Mouse (Mus musculus) forebrain, embryonic 13.5 days (tissue): Measurements from ENCODE around the gene Exoc4. TPM values are rescaled to one million over a fixed set of nuclear protein-coding genes. Genes with fewer than 3 reads are reported as not detected.

ENCODE experiments used
- ATAC-seq: fragments of 200-750 bp; cut with Nextera tagmentation; 2 replicates; pipeline ENCODE4 v1.8.0; 2017
- H3K27ac ChIP-seq: fragments of 300-500 bp; sonication (generic); 2 replicates; pipeline ENCODE4 v1.5.1; 2015; ENCODE audit warnings: inconsistent platforms, mild to moderate bottlenecking, moderate library complexity
- H3K27me3 ChIP-seq: fragments of 300-500 bp; sonication (generic); 2 replicates; pipeline ENCODE4 v1.6.1; 2015; ENCODE audit warnings: mild to moderate bottlenecking, inconsistent platforms
- H3K36me3 ChIP-seq: fragments of 300-500 bp; sonication (generic); 2 replicates; pipeline ENCODE4 v1.6.1; 2015; ENCODE audit warnings: mild to moderate bottlenecking, inconsistent platforms; ENCODE audit not compliant: poor library complexity, severe bottlenecking
- H3K4me1 ChIP-seq: fragments of 300-500 bp; sonication (generic); 2 replicates; pipeline ENCODE4 v1.6.1; 2015; ENCODE audit warnings: inconsistent platforms
- H3K4me2 ChIP-seq: fragments of 300-500 bp; sonication (generic); 2 replicates; pipeline ENCODE4 v1.6.1; 2015; ENCODE audit warnings: inconsistent platforms, mild to moderate bottlenecking, moderate library complexity
- H3K4me3 ChIP-seq: fragments of 300-500 bp; sonication (generic); 2 replicates; pipeline ENCODE4 v1.5.1; 2015; ENCODE audit warnings: mild to moderate bottlenecking, inconsistent platforms
- H3K9ac ChIP-seq: fragments of 300-500 bp; sonication (generic); 2 replicates; pipeline ENCODE4 v1.6.1; 2015; ENCODE audit warnings: mild to moderate bottlenecking, inconsistent platforms
- H3K9me3 ChIP-seq: fragments of 300-500 bp; sonication (generic); replicated peaks from 2 replicates; pipeline ENCODE4 v1.6.1; 2016; ENCODE audit warnings: inconsistent platforms
- WGBS: fragments of 180-500 bp; shearing (Covaris S2); methylation state at CpG from one replicate; pipeline ENCODE4 v1.1.7; 2015; 5-methylcytosine and 5-hydroxymethylcytosine counted together
- polyA plus RNA-seq: library from polyadenylated mRNA; unstranded; fragments of >200 nt; fragmentation: Nextera tagmentation; extraction: Ambion mirVana; gene quantifications from 2 replicates; pipeline ENCODE4 v1.2.1, GENCODE M21; 2015

Exoc4 gene
- polyA plus RNA-seq, 1 experiment from 2014 or later = 56.6 TPM

GRCm38 (mm10) chr6:33842901-33843300 is 594.0 kb downstream of the Exoc4 start:
- H3K9me3 ChIP-seq = no peaks in the 10 kb centered on the region
- no peak overlapping the region for H3K4me2 ChIP-seq
- H3K27ac ChIP-seq = no peak overlapping the region
- H3K27me3 ChIP-seq = no peaks in the 10 kb centered on the region
- H3K36me3 ChIP-seq = no peaks in the 10 kb centered on the region
- 21% methylated on average over 1 of the region's 1 CpGs for WGBS
- no peak overlapping the region for H3K9ac ChIP-seq
- H3K4me1 ChIP-seq = peaks cover 15% of the 10 kb centered on the region
- no peak for ATAC-seq
- no peak overlapping the region for H3K4me3 ChIP-seq

- Histone ChIP-seq H3K9me3 (no peaks in the 10 kb centered on the region), H3K27ac (no peak overlapping the region), H3K9ac (no peak overlapping the region), H3K36me3 (no peaks in the 10 kb centered on the region), H3K27me3 (no peaks in the 10 kb centered on the region), H3K4me3 (no peak overlapping the region), H3K4me1 (peaks cover 14% of the 10 kb centered on the region), H3K4me2 (no peak overlapping the region)
- no peak for ATAC-seq
- 61% methylated on average over 3 of the region's 3 CpGs for WGBS
These were observed 610.2 kb downstream of the Exoc4 start for GRCm38 (mm10) chr6:33859049-33859448.

GRCm38 (mm10) chr6:33865752-33866151 is 616.9 kb downstream of the Exoc4 start:
- Histone ChIP-seq H3K27me3 (no peaks in the 10 kb centered on the region), H3K27ac (no peak overlapping the region), H3K4me3 (no peak overlapping the region), H3K36me3 (no peaks in the 10 kb centered on the region), H3K4me2 (no peak overlapping the region), H3K9ac (no peak overlapping the region), H3K9me3 (no peaks in the 10 kb centered on the region), H3K4me1 (peaks cover 19% of the 10 kb centered on the region)
- no peak for ATAC-seq
- 79% methylated on average over 3 of the region's 3 CpGs for WGBS

- WGBS = 92% methylated on average over 3 of the region's 3 CpGs
- no peak for ATAC-seq
These were observed 618.2 kb downstream of the Exoc4 start for GRCm38 (mm10) chr6:33866901-33867580.

GRCm38 (mm10) chr6:33869251-33869650 is 620.4 kb downstream of the Exoc4 start:
- no peak overlapping the region for H3K4me3 ChIP-seq
- no peak overlapping the region for H3K4me2 ChIP-seq
- H3K36me3 ChIP-seq = no peaks in the 10 kb centered on the region
- H3K9me3 ChIP-seq = no peaks in the 10 kb centered on the region
- WGBS = 94% methylated on average over 3 of the region's 3 CpGs
- H3K27me3 ChIP-seq = no peaks in the 10 kb centered on the region
- H3K4me1 ChIP-seq = peaks cover 50% of the 10 kb centered on the region
- no peak for ATAC-seq
- no peak overlapping the region for H3K9ac ChIP-seq
- H3K27ac ChIP-seq = no peak overlapping the region

More at GRCm38 (mm10) chr6:33866901-33867580, 618.2 kb downstream of the Exoc4 start:
- no peak overlapping the region for H3K4me2 ChIP-seq
- H3K27me3 ChIP-seq = no peaks in the 10 kb centered on the region
- H3K27ac ChIP-seq = no peak overlapping the region
- no peak overlapping the region for H3K9ac ChIP-seq
- no peak overlapping the region for H3K4me3 ChIP-seq
- H3K36me3 ChIP-seq = no peaks in the 10 kb centered on the region
- H3K9me3 ChIP-seq = no peaks in the 10 kb centered on the region
- peaks cover 32% of the 10 kb centered on the region for H3K4me1 ChIP-seq

- Histone ChIP-seq H3K27ac (peak overlapping the region; percentile 75), H3K4me3 (no peak overlapping the region), H3K27me3 (no peaks in the 10 kb centered on the region), H3K4me2 (peak overlapping the region; percentile 29), H3K36me3 (no peaks in the 10 kb centered on the region), H3K9me3 (no peaks in the 10 kb centered on the region), H3K4me1 (peaks cover 63% of the 10 kb centered on the region), H3K9ac (0 out of 2 replicates have a peak overlapping the region, but pooled peaks have one; percentile 5)
- peak; percentile 43; the same call in 1 of the 2 replicates for ATAC-seq
- WGBS = 28% methylated on average over 9 of the region's 9 CpGs
These were observed 621.7 kb downstream of the Exoc4 start for GRCm38 (mm10) chr6:33870468-33871142.

GRCm38 (mm10) chr6:33871286-33871685 is 622.4 kb downstream of the Exoc4 start:
- no peak for ATAC-seq
- no peak overlapping the region for H3K4me3 ChIP-seq
- H3K4me2 ChIP-seq = no peak overlapping the region
- no peaks in the 10 kb centered on the region for H3K9me3 ChIP-seq
- H3K36me3 ChIP-seq = no peaks in the 10 kb centered on the region
- H3K9ac ChIP-seq = no peak overlapping the region
- no peaks in the 10 kb centered on the region for H3K27me3 ChIP-seq
- 59% methylated on average over 1 of the region's 1 CpGs for WGBS
- H3K27ac ChIP-seq = peak overlapping the region; percentile 75; the same call in 1 of the 2 replicates
- H3K4me1 ChIP-seq = peaks cover 63% of the 10 kb centered on the region

- Histone ChIP-seq H3K27ac (0 out of 2 replicates have a peak overlapping the region, but pooled peaks have one; percentile 14), H3K4me3 (no peak overlapping the region), H3K36me3 (no peaks in the 10 kb centered on the region), H3K9ac (no peak overlapping the region), H3K4me1 (peaks cover 63% of the 10 kb centered on the region), H3K9me3 (no peaks in the 10 kb centered on the region), H3K27me3 (no peaks in the 10 kb centered on the region), H3K4me2 (no peak overlapping the region)
- ATAC-seq = no peak
- 15% methylated on average over 1 of the region's 1 CpGs for WGBS
These were observed 623.3 kb downstream of the Exoc4 start for GRCm38 (mm10) chr6:33872192-33872591.

GRCm38 (mm10) chr6:33873000-33873399 is 624.1 kb downstream of the Exoc4 start:
- Histone ChIP-seq H3K4me3 (no peak overlapping the region), H3K36me3 (no peaks in the 10 kb centered on the region), H3K9me3 (no peaks in the 10 kb centered on the region), H3K9ac (no peak overlapping the region), H3K4me1 (peaks cover 63% of the 10 kb centered on the region), H3K4me2 (no peak overlapping the region), H3K27ac (peak overlapping the region; percentile 66), H3K27me3 (no peaks in the 10 kb centered on the region)
- no peak for ATAC-seq
- WGBS = 72% methylated on average over 5 of the region's 5 CpGs

GRCm38 (mm10) chr6:33874291-33875014 is 625.6 kb downstream of the Exoc4 start:
- Histone ChIP-seq H3K27me3 (no peaks in the 10 kb centered on the region), H3K36me3 (no peaks in the 10 kb centered on the region), H3K27ac (peak overlapping the region; percentile 82), H3K4me2 (no peak overlapping the region), H3K9ac (no peak overlapping the region), H3K4me3 (no peak overlapping the region), H3K9me3 (no peaks in the 10 kb centered on the region), H3K4me1 (peaks cover 59% of the 10 kb centered on the region)
- WGBS = 47% methylated on average over 8 of the region's 8 CpGs
- peak; percentile 85 for ATAC-seq

- no peak overlapping the region for H3K27ac ChIP-seq
- 86% methylated on average over 9 of the region's 9 CpGs for WGBS
- H3K9ac ChIP-seq = no peak overlapping the region
- no peak overlapping the region for H3K4me3 ChIP-seq
- no peak overlapping the region for H3K4me2 ChIP-seq
- no peaks in the 10 kb centered on the region for H3K36me3 ChIP-seq
- H3K4me1 ChIP-seq = 0 out of 2 replicates have a peak, but pooled peaks cover 3% of the 10 kb centered on the region
- H3K27me3 ChIP-seq = no peaks in the 10 kb centered on the region
- ATAC-seq = no peak
- no peaks in the 10 kb centered on the region for H3K9me3 ChIP-seq
These were observed 635.3 kb downstream of the Exoc4 start for GRCm38 (mm10) chr6:33884141-33884683.

- no peaks in the 10 kb centered on the region for H3K9me3 ChIP-seq
- H3K9ac ChIP-seq = no peak overlapping the region
- H3K4me2 ChIP-seq = no peak overlapping the region
- no peak overlapping the region for H3K4me3 ChIP-seq
- no peak overlapping the region for H3K27ac ChIP-seq
- H3K36me3 ChIP-seq = no peaks in the 10 kb centered on the region
- H3K27me3 ChIP-seq = no peaks in the 10 kb centered on the region
- 0 out of 2 replicates have a peak, but pooled peaks cover 3% of the 10 kb centered on the region for H3K4me1 ChIP-seq
- WGBS = 91% methylated on average over 2 of the region's 2 CpGs
- ATAC-seq = no peak
These were observed 638.1 kb downstream of the Exoc4 start for GRCm38 (mm10) chr6:33886941-33887340.
